Mouse (Mus musculus) E14TG2a.4 (cell line): ENCODE measurements around the gene Hs3st1.

Experiments used
- H3K27me3 ChIP-seq: 2 replicates; pipeline ENCODE4 v1.6.1; 2014; ENCODE audit warnings: low read length, control low read depth; ENCODE audit not compliant: insufficient read depth
- H3K36me3 ChIP-seq: 2 replicates; pipeline ENCODE4 v1.6.1; 2014; ENCODE audit warnings: low read length, control low read depth; ENCODE audit not compliant: insufficient read depth
- H3K4me1 ChIP-seq: replicated peaks from 2 replicates; pipeline ENCODE4 v1.6.1; 2014; ENCODE audit warnings: low read depth, low read length, control low read depth
- H3K4me3 ChIP-seq: replicated peaks from 2 replicates; pipeline ENCODE4 v1.5.1; 2014; ENCODE audit warnings: mild to moderate bottlenecking, low read length
- H3K9me3 ChIP-seq: 2 replicates; pipeline ENCODE4 v1.6.1; 2014; ENCODE audit warnings: low read length, control low read depth
- CTCF ChIP-seq: conservative IDR thresholded peaks from 2 replicates; pipeline ENCODE4 v1.5.1; 2014; ENCODE audit warnings: low read length
- NANOG ChIP-seq: IDR thresholded peaks from 2 replicates; pipeline ENCODE4 v1.6.1; 2014; ENCODE audit warnings: borderline replicate concordance, low read length, mixed read lengths
- POU5F1 ChIP-seq: IDR thresholded peaks from 2 replicates; pipeline ENCODE4 v1.6.1; 2014; ENCODE audit warnings: low read length, borderline replicate concordance

Hs3st1 gene

GRCm38 (mm10) chr5:39617354-39617977 is 137.8 kb downstream of the Hs3st1 start:
- no peaks in the 10 kb centered on the region for H3K9me3 ChIP-seq
- TF ChIP-seq CTCF (no peak), POU5F1 (no peak), NANOG (no peak)

GRCm38 (mm10) chr5:39615202-39615601 is 140.1 kb downstream of the Hs3st1 start:
- H3K27me3 ChIP-seq: peaks cover 5% of the 10 kb centered on the region; the same call in 1 of the 2 replicates

More at GRCm38 (mm10) chr5:39617354-39617977, 137.8 kb downstream of the Hs3st1 start:
- Histone ChIP-seq H3K4me3 (no peak overlapping the region), H3K36me3 (no peaks in the 10 kb centered on the region), H3K27me3 (peaks cover 5% of the 10 kb centered on the region; the same call in 1 of the 2 replicates), H3K4me1 (peaks cover 7% of the 10 kb centered on the region; the same call in 1 of the 2 replicates)

GRCm38 (mm10) chr5:39613534-39613933 is 141.7 kb downstream of the Hs3st1 start:
- Histone ChIP-seq H3K9me3 (no peaks in the 10 kb centered on the region), H3K27me3 (peaks cover 5% of the 10 kb centered on the region; the same call in 1 of the 2 replicates), H3K36me3 (no peaks in the 10 kb centered on the region), H3K4me3 (no peak overlapping the region), H3K4me1 (peaks cover 7% of the 10 kb centered on the region; the same call in 1 of the 2 replicates)
- TF ChIP-seq POU5F1 (no peak), NANOG (no peak), CTCF (no peak)

More at GRCm38 (mm10) chr5:39615202-39615601, 140.1 kb downstream of the Hs3st1 start:
- no peaks in the 10 kb centered on the region for H3K36me3 ChIP-seq
- no peaks in the 10 kb centered on the region for H3K9me3 ChIP-seq
- H3K4me1 ChIP-seq: peaks cover 7% of the 10 kb centered on the region; the same call in 1 of the 2 replicates
- H3K4me3 ChIP-seq: no peak overlapping the region
- TF ChIP-seq NANOG: no peak
- no peak for TF ChIP-seq POU5F1

GRCm38 (mm10) chr5:39612240-39612639 is 143.0 kb downstream of the Hs3st1 start:
- Histone ChIP-seq H3K9me3 (no peaks in the 10 kb centered on the region), H3K36me3 (no peaks in the 10 kb centered on the region), H3K4me3 (no peak overlapping the region), H3K4me1 (peaks cover 7% of the 10 kb centered on the region; the same call in 1 of the 2 replicates), H3K27me3 (peaks cover 5% of the 10 kb centered on the region; the same call in 1 of the 2 replicates)
- TF ChIP-seq NANOG (no peak), CTCF (no peak), POU5F1 (no peak)

- TF ChIP-seq NANOG (no peak), CTCF (no peak), POU5F1 (no peak)
Observed at GRCm38 (mm10) chr5:39608260-39608659, 147.0 kb downstream of the Hs3st1 start.

GRCm38 (mm10) chr5:39594737-39595136 is 160.5 kb downstream of the Hs3st1 start:
- Histone ChIP-seq H3K4me3 (no peak overlapping the region), H3K4me1 (no peaks in the 10 kb centered on the region), H3K27me3 (no peaks in the 10 kb centered on the region), H3K9me3 (no peaks in the 10 kb centered on the region), H3K36me3 (no peaks in the 10 kb centered on the region)
- TF ChIP-seq POU5F1 (no peak), NANOG (no peak), CTCF (no peak)

More at GRCm38 (mm10) chr5:39608260-39608659, 147.0 kb downstream of the Hs3st1 start:
- H3K9me3 ChIP-seq: no peaks in the 10 kb centered on the region
- no peaks in the 10 kb centered on the region for H3K4me1 ChIP-seq
- no peak overlapping the region for H3K4me3 ChIP-seq
- no peaks in the 10 kb centered on the region for H3K27me3 ChIP-seq
- no peaks in the 10 kb centered on the region for H3K36me3 ChIP-seq
